Mouse (Mus musculus) limb, embryonic 14.5 days (tissue): Measurements from ENCODE around the gene Cfap57. TPM values are rescaled to one million over a fixed set of nuclear protein-coding genes. Genes with fewer than 3 reads are reported as not detected.

ENCODE experiments used
- ATAC-seq: fragments of 200-750 bp; cut with Nextera tagmentation; 2 replicates; pipeline ENCODE4 v1.8.0; 2017; ENCODE audit warnings: low read depth, moderate number of reproducible peaks, moderate TSS enrichment; ENCODE audit not compliant: low FRiP score
- DNase-seq: peaks from one replicate; pipeline ENCODE4 v3.0.0-alpha.2; 2015; ENCODE audit warnings: low spot score
- H3K27ac ChIP-seq: fragments of 300-500 bp; sonication (generic); replicated peaks from 2 replicates; pipeline ENCODE4 v1.5.1; 2014; ENCODE audit warnings: low read depth, mild to moderate bottlenecking, low read length, moderate library complexity, mixed read lengths
- H3K27me3 ChIP-seq: fragments of 300-500 bp; sonication (generic); 2 replicates; pipeline ENCODE4 v1.6.1; 2014; ENCODE audit warnings: low read length, mixed read lengths; ENCODE audit not compliant: control insufficient read depth, insufficient read depth
- H3K36me3 ChIP-seq: fragments of 300-500 bp; sonication (generic); 2 replicates; pipeline ENCODE4 v1.6.1; 2014; ENCODE audit warnings: mild to moderate bottlenecking, low read length, moderate library complexity, mixed read lengths; ENCODE audit not compliant: control insufficient read depth, insufficient read depth
- H3K4me1 ChIP-seq: fragments of 300-500 bp; sonication (generic); 2 replicates; pipeline ENCODE4 v1.6.1; 2014; ENCODE audit warnings: antibody characterized with exemption, low read length, mixed read lengths; ENCODE audit not compliant: control insufficient read depth, insufficient read depth
- H3K4me2 ChIP-seq: fragments of 300-500 bp; sonication (generic); replicated peaks from 2 replicates; pipeline ENCODE4 v1.6.1; 2014; ENCODE audit warnings: low read depth, mild to moderate bottlenecking, low read length, moderate library complexity; ENCODE audit not compliant: severe bottlenecking
- H3K4me3 ChIP-seq: fragments of 300-500 bp; sonication (generic); replicated peaks from 2 replicates; pipeline ENCODE4 v1.5.1; 2014; ENCODE audit warnings: low read length
- H3K9ac ChIP-seq: fragments of 300-500 bp; sonication (generic); 2 replicates; pipeline ENCODE4 v1.6.1; 2014; ENCODE audit warnings: mild to moderate bottlenecking, low read depth, low read length, moderate library complexity; ENCODE audit not compliant: severe bottlenecking
- H3K9me3 ChIP-seq: fragments of 300-500 bp; sonication (generic); 2 replicates; pipeline ENCODE4 v1.6.1; 2016; ENCODE audit warnings: low read length; ENCODE audit not compliant: control insufficient read depth
- POLR2A ChIP-seq: fragments of 200-500 bp; IDR thresholded peaks from 2 replicates; pipeline ENCODE4 v1.8.0; 2012; ENCODE audit warnings: inconsistent platforms, mild to moderate bottlenecking, moderate library complexity, borderline replicate concordance; ENCODE audit not compliant: insufficient read depth, insufficient read length; ENCODE audit errors: extremely low read depth
- WGBS: fragments of 180-500 bp; shearing (Covaris S2); extraction: QIAGEN DNeasy Blood & Tissue Kit; methylation state at CpG from one replicate; pipeline ENCODE4 v1.1.7; 2014; 5-methylcytosine and 5-hydroxymethylcytosine counted together
- polyA plus RNA-seq, 2 experiments: library from polyadenylated mRNA; depleted of rRNA in 1 of 2; stranded (reverse) in 1 of 2; unstranded in 1 of 2; fragments of >200 nt; fragmentation: Nextera tagmentation in 1 of 2; extraction: Ambion mirVana in 1 of 2; gene quantifications; 2 replicates each; pipeline versions ENCODE4 v1.2.1 to v1.2.3; 2012 to 2014

Gene Cfap57
- polyA plus RNA-seq, 2 experiments: 0.18 to 0.65 TPM

- Histone ChIP-seq H3K36me3 (no peaks in the 10 kb centered on the region), H3K4me2 (peak within 1 kb of the TSS; percentile 60), H3K27me3 (no peaks in the 10 kb centered on the region), H3K27ac (no peak within 1 kb of the TSS), H3K9me3 (peaks cover 3% of the 10 kb centered on the region; the same call in 1 of the 2 replicates), H3K4me3 (peak within 1 kb of the TSS; percentile 29), H3K4me1 (0 out of 2 replicates have a peak, but pooled peaks cover 8% of the 10 kb centered on the region), H3K9ac (no peak within 1 kb of the TSS; the same call in 1 of the 2 replicates)
- ATAC-seq (peak; percentile 36), DNase-seq (peak; percentile 38)
- WGBS: 4% methylated on average over 24 of the region's 24 CpGs
- no peak for TF ChIP-seq POLR2A
These were observed 76.9 kb downstream of the Cfap57 start, which contains the start of gene Tmem125 for GRCm38 (mm10) chr4:118543592-118544260. Gene Tmem125, minus strand, starts transcription at chr4:118544044.

DNA sequence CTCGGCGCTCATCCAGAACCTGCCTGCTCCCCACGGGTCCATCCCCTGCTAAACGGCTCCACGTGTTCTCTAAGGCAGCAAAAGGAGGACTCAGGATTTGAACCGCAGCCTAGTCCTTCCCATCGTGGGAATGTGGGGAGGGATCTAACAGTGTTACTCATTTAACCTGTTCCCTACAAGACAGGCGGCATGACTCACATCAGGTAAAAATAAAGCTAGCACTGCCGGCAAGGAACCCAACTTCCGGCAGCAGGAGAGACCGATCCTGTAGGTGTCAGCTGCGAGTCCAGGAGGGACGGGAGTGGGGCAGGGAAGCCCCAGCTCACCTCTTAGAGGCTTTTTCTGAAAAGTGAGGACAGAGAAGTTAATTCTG lies 77.4 kb downstream of the Cfap57 start:
- H3K4me2 ChIP-seq: peak overlapping the region; percentile 60
- 19% methylated on average over 13 of the region's 13 CpGs for WGBS
- ATAC-seq: 0 out of 2 replicates have a peak, but pooled peaks have one; percentile 21
- H3K4me1 ChIP-seq: 0 out of 2 replicates have a peak, but pooled peaks cover 8% of the 10 kb centered on the region
- H3K4me3 ChIP-seq: peak overlapping the region; percentile 29
- H3K36me3 ChIP-seq: no peaks in the 10 kb centered on the region
- TF ChIP-seq POLR2A: no peak
- H3K9ac ChIP-seq: no peak overlapping the region
- H3K27ac ChIP-seq: no peak overlapping the region
- peaks cover 3% of the 10 kb centered on the region; the same call in 1 of the 2 replicates for H3K9me3 ChIP-seq
- no peaks in the 10 kb centered on the region for H3K27me3 ChIP-seq
- no peak for DNase-seq

DNA sequence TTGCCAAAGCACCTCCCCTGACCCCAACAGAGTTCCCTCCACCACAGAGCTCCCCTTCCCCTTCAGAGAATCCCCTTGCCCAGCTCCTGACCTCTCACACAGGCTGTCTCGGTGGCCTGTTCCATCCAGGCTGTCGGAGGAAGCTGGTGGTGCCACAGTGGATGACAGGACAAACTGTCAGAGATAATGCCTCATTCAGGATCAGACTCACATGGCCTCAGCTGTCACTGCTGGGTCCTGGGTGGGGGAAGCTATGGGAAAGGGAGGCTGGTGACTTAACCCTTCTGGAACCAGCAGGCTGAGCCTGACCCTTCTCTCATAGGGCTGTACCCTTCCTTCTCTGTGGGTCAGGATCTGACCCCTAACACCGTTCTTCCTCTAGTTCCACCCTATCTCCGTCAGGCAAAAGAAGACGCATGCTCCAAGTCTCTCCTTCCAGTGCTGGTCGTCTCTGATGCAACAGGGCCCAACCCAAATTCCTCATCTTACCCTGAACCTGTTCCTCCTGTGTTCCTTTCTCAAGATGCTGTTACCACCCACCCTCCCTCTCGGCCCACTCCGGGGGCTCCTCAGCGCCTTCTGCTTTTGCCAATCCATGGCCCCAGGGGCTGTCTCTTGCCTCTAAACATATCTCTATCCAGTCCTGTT lies 77.9 kb downstream of the Cfap57 start:
- ATAC-seq: no peak
- H3K4me1 ChIP-seq: 0 out of 2 replicates have a peak, but pooled peaks cover 8% of the 10 kb centered on the region
- H3K4me3 ChIP-seq: no peak overlapping the region
- peaks cover 3% of the 10 kb centered on the region; the same call in 1 of the 2 replicates for H3K9me3 ChIP-seq
- H3K27ac ChIP-seq: no peak overlapping the region
- no peak for TF ChIP-seq POLR2A
- H3K36me3 ChIP-seq: no peaks in the 10 kb centered on the region
- peak overlapping the region; percentile 60 for H3K4me2 ChIP-seq
- 57% methylated on average over 9 of the region's 9 CpGs for WGBS
- no peak for DNase-seq
- H3K27me3 ChIP-seq: no peaks in the 10 kb centered on the region
- H3K9ac ChIP-seq: no peak overlapping the region

DNA sequence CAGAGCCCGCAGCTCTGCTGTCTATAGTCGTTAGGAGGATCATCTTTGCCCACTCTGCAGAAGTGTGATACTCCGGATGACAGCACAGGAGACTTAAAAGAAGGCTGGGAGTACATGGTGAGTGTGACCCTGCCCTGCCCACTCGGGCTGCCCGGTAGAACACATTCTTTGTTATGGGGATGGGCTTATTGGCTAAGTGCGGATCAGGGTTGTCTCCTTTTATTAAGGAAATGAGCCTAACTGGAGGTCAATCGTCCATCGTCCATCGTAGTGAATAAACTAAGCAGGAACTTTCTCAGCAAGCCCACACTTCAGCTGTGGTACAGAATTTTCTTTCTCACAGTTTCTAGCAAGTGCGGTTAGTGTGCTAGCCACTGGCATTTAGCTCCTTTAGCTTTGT lies 80.7 kb downstream of the Cfap57 start:
- Histone ChIP-seq H3K4me2 (no peak overlapping the region), H3K4me3 (no peak overlapping the region), H3K27ac (no peak overlapping the region), H3K9me3 (no peaks in the 10 kb centered on the region), H3K36me3 (no peaks in the 10 kb centered on the region), H3K4me1 (0 out of 2 replicates have a peak, but pooled peaks cover 8% of the 10 kb centered on the region), H3K27me3 (no peaks in the 10 kb centered on the region), H3K9ac (no peak overlapping the region)
- no peak for ATAC-seq
- no peak for TF ChIP-seq POLR2A
- 28% methylated on average over 10 of the region's 10 CpGs for WGBS
- no peak for DNase-seq

DNA sequence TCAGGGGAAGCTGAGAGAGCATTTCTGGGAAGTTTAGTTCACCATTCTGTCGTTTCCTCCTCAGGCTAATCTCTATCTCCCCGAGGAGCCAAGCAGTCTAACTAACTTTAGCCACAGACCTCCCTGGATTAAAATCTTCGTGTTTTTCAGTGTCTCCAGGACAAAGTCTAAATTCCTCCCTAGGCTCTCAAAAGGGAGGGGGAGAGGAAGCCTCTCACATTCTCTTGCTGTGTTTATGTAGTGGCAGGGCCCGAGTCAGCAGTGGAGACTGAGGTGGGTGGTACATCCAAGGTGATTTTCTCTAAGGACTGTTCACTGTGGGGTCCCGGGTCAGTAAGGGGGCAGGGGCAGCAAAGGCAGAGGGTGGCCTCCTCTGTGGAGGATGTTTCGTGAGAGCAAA lies 82.8 kb downstream of the Cfap57 start:
- Histone ChIP-seq H3K36me3 (no peaks in the 10 kb centered on the region), H3K4me2 (no peak overlapping the region), H3K4me1 (no peaks in the 10 kb centered on the region), H3K4me3 (no peak overlapping the region), H3K27me3 (no peaks in the 10 kb centered on the region), H3K9me3 (no peaks in the 10 kb centered on the region), H3K9ac (no peak overlapping the region), H3K27ac (no peak overlapping the region)
- no peak for TF ChIP-seq POLR2A
- no peak for DNase-seq
- 45% methylated on average over 6 of the region's 6 CpGs for WGBS
- ATAC-seq: no peak
